Mouse (Mus musculus): ENCODE measurements at regions not wholly inside any gene's neighbourhood (a gene's known extent, or its start where the extent isn't known, plus 50 kb on each side); places are given as distances from the start of the nearest gene placed in this dataset.
"Not testable (repeated sequence)": the region's sequence is repeated elsewhere in the genome, so short reads cannot be mapped to it uniquely, and the experiment has no call there.

- not testable (repeated sequence) for DNase-seq
Measured at GRCm38 (mm10) chr17:13492239-13492638, 137.9 kb downstream of the Tcp10c start.

GRCm38 (mm10) chr17:13492649-13493277 is 138.4 kb downstream of the Tcp10c start:
- not testable (repeated sequence) for DNase-seq

- not testable (repeated sequence) for DNase-seq
Measured at GRCm38 (mm10) chr17:13493866-13494265, 139.5 kb downstream of the Tcp10c start.

- not testable (repeated sequence) for DNase-seq
Measured at GRCm38 (mm10) chr17:13494475-13494874, 140.1 kb downstream of the Tcp10c start.

DNA sequence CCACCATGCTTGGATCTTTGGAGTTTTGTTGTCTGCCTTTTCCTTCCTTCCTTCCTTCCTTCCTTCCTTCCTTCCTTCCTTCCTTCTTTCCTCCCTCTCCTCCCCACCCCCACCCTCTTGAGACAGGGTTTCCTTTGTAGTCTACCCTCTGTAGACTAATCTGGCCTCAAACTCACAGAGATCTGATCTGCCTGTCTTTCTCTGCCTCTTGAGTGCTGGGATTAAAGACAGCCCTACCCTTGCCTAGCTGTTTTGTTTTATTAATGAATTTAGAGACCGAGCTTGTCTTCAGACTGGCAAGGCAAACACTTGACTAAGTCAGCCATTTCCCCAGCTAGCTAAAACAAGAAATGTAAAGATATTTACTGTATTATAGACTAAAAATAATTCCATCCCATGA is 150.0 kb downstream of the Tcp10c start:
- not testable (repeated sequence) for DNase-seq

- peak; percentile 26 for DNase-seq
Measured at GRCm38 (mm10) chr17:13504827-13505268, 150.5 kb downstream of the Tcp10c start.

DNA sequence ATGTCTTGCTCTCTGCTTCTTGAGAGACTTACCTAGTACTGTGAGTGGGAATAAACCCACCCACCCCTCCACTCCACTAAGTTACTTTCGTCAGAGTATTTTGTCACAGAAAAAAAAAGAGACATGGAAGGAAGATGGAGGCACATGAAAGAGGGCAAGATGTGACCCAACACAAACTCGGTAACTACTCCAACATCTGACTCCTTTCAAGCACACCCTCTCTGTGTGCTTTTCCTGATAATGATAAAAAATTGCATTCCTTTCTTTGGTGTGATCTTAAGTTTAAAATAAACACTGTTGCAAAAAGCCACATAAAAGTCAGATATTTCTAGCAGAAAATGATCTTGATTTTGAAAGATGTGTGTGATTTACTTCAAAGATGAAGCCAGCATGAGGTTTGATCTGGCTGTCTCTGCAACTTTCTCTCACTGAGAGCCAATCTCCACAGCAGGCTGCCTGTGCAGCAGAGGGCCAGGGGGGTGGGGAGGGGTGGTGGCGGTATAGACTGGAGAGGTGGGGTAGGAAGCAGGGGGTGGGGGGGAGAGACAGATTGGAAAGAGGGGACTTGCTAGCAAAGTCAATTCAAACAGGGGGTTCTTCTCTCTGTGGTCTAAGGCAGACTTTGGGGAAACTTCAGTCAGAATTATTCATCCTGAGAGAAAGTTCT is 153.2 kb downstream of the Tcp10c start:
- DNase-seq: not testable (repeated sequence)

- DNase-seq: not testable (repeated sequence)
Measured at GRCm38 (mm10) chr17:13519409-13520201, 165.2 kb downstream of the Tcp10c start.

DNA sequence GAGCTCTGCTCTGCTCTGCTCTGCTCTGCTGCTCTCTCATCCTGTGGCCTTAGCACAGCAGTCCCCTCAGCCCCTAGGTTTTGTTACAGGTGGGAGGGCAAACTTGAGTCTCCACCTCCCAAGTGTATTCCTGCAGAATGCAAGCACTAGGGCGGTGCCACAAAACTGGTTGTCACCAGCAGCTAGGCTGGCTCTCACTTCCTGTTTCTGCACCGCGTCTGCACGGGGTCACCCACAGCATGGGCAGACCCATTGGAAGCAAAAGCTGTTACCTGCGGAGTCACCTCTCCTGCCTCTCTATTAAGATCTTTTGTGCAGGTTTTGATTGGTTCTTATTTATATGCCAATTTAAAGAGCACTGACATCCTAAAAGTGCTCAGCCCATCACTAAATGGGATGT is 178.2 kb downstream of the Tcp10c start:
- DNase-seq: not testable (repeated sequence)

DNA sequence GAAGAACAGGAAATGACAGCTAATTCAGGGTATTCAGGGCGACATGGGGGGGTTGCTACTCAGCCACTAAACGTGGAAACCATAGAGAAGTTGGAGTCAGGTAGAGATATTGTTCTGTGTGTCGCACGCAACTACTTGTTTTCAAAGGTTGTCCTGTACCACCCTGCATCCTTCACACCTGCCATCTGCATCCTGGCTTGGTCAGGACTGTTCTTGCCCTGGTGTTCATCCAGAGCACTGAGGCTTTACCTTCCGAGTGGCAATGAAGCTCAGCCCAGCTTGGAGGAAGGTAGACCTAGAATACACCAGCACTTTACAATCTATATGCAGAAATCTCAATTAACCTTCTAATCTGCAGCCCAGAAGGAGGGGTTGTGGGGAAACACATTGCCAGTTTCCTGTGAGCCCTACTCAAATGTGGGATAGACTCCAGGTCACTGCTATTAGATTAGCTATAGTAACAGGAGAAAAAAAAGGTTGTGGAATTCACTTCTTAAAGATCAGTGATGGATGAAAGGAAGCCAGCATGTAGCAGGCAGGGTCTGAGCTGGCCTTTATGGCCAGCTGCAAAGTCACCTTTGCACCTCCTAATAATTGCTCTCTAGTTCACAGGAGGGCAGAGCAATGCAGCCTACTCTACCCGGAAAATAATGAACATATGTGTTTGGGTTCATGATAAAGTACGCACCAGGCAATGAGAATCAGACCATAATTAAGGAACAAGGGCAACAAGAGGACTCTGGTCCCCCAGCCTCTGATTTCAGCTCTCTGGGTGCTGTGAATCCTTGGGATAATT is 186.3 kb downstream of the Tcp10c start:
- no peak for DNase-seq

DNA sequence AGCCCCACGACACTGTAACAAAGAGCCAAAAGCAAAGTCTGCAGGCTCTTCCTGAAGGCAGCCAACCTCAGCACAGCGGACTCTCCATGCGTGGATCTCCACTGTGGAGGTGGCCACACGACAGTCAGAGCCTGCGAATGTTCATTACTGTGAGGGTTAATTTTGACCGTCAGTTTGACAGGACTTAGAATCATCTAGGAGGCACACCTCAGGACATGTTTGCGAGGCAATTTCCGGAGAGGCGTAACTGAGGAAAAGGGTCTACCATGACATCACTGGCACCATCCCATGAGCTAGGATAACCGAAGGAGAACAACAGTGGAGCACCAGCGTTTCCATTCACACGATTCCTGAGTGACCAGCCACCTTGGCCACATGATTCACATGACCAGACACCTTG is 186.9 kb downstream of the Tcp10c start:
- DNase-seq: no peak

GRCm38 (mm10) chr17:13542261-13542660 is 187.9 kb downstream of the Tcp10c start:
- DNase-seq: no peak

- no peak for DNase-seq
Measured at GRCm38 (mm10) chr17:13542856-13543255, 188.5 kb downstream of the Tcp10c start.

GRCm38 (mm10) chr17:13544036-13544795 is 189.8 kb downstream of the Tcp10c start:
- DNase-seq: no peak

DNA sequence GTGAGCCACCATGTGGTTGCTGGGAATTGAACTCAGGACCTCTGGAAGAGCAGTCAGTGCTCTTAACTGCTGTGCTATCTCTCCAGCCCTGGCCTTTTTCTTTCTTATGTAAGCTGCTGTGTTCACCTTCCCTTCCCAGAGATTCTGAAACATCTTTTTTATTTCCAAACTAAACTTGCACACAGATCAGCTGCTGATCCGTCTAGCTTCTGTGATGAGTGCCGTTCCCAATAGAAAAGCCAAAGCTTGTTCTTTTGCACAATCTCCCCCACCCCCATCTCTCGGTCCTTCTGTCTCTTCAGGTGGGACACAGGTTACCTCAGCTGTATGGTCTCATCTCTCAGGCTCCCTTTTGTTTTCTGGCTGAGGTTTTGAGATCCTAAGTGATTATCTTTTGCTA is 191.9 kb downstream of the Tcp10c start:
- DNase-seq: no peak

GRCm38 (mm10) chr17:13546669-13547085 is 192.3 kb downstream of the Tcp10c start:
- DNase-seq: no peak

- no peak for DNase-seq
Measured at GRCm38 (mm10) chr17:13547657-13548360, 193.4 kb downstream of the Tcp10c start.

- DNase-seq: no peak
Measured at GRCm38 (mm10) chr17:13549975-13550895, 195.9 kb downstream of the Tcp10c start.

- DNase-seq: not testable (repeated sequence)
Measured at GRCm38 (mm10) chr17:13550896-13551267, 196.5 kb downstream of the Tcp10c start.

Data from kidney, postnatal 10 days (tissue).